Comparison of ENCODE assay signal across 17 mouse cellular contexts in the genomic region with DNA sequence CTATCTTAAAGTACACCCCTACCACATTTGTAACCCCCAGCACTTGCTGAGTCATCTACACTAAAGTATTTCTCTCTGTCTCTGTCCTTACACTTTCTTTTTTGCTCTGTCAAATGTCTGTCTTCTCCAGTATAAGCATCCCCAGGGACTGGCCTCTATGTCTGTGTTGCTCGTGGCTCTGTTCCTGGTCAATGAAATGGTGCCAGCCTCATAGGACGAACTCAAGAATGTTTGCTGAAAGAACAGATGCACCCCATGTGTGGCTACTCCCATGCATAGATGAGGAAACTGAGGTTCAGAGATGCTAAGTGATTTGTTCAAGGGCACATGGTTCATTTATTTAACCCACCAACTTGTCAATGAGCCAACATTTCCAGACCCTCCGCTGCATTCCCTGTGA. TPM values are rescaled to one million over a fixed set of nuclear protein-coding genes. Genes with fewer than 3 reads are reported as not detected.
"Had no signal": no experiment of that assay in that cellular context is flagged by ENCODE, and none has a peak within 500 bp of the region (broad histone marks: within the 10 kb centered on the region; RNA-seq: fewer than 3 reads in every experiment).

No protein-coding gene starts in this region.

- DNase-seq: kidney, adult 18-20 months; kidney, postnatal 10 days; kidney, postnatal 4 days; lung, adult 2 months; lung, postnatal 36 days; retina, postnatal 1 day; right cerebral cortex, postnatal 4 days; spleen, adult 18-20 months; thymus, adult 18-20 months; thymus, postnatal 25 days had no signal

- H3K4me3 ChIP-seq: layer of hippocampus, adult 2 months; limb, embryonic 10.5 days; liver, embryonic 15.5 days; neural tube, embryonic 13.5 days had no signal

- H3K27ac ChIP-seq: layer of hippocampus, adult 2 months; limb, embryonic 10.5 days; liver, embryonic 15.5 days had no signal

- H3K9ac ChIP-seq: liver, embryonic 15.5 days; neural tube, embryonic 13.5 days had no signal

- H3K36me3 ChIP-seq: limb, embryonic 10.5 days; liver, embryonic 15.5 days; neural tube, embryonic 13.5 days had no signal

- H3K9me3 ChIP-seq: limb, embryonic 10.5 days; liver, embryonic 15.5 days; neural tube, embryonic 13.5 days had no signal

- ATAC-seq: lung, postnatal 0 days had no signal

- H3K4me2 ChIP-seq: liver, embryonic 11.5 days; liver, embryonic 15.5 days; neural tube, embryonic 13.5 days had no signal

RNA-seq across cellular contexts. Expression of a gene that starts 2.6 kb away (rescaled TPM):
- total RNA-seq: megakaryocyte progenitor cell, adult 5-6 weeks had no signal

RNA-seq across cellular contexts. Expression of a gene that starts 12.3 kb away (rescaled TPM):
- total RNA-seq: megakaryocyte progenitor cell, adult 5-6 weeks had no signal
